Mouse (Mus musculus) embryonic facial prominence, embryonic 13.5 days (tissue): ENCODE measurements around the gene Gabrd. TPM values are rescaled to one million over a fixed set of nuclear protein-coding genes. Genes with fewer than 3 reads are reported as not detected.

Experiments used
- ATAC-seq: fragments of 200-750 bp; cut with Nextera tagmentation; 2 replicates; pipeline ENCODE4 v1.8.0; 2017; ENCODE audit warnings: low read depth; ENCODE audit not compliant: insufficient number of reproducible peaks, insufficient read depth, low FRiP score, low TSS enrichment
- H3K27ac ChIP-seq: fragments of 300-500 bp; sonication (generic); 2 replicates; pipeline ENCODE4 v1.5.1; 2015; ENCODE audit warnings: moderate library complexity, mild to moderate bottlenecking, inconsistent platforms
- H3K27me3 ChIP-seq: fragments of 300-500 bp; sonication (generic); 2 replicates; pipeline ENCODE4 v1.6.1; 2015; ENCODE audit warnings: mild to moderate bottlenecking, inconsistent platforms
- H3K36me3 ChIP-seq: fragments of 300-500 bp; sonication (generic); 2 replicates; pipeline ENCODE4 v1.6.1; 2015; ENCODE audit warnings: mild to moderate bottlenecking, inconsistent platforms
- H3K4me1 ChIP-seq: fragments of 300-500 bp; sonication (generic); 2 replicates; pipeline ENCODE4 v1.6.1; 2015; ENCODE audit warnings: inconsistent platforms
- H3K4me2 ChIP-seq: fragments of 300-500 bp; sonication (generic); 2 replicates; pipeline ENCODE4 v1.6.1; 2015; ENCODE audit warnings: moderate library complexity, mild to moderate bottlenecking, inconsistent platforms
- H3K4me3 ChIP-seq: fragments of 300-500 bp; sonication (generic); 2 replicates; pipeline ENCODE4 v1.5.1; 2015; ENCODE audit warnings: mild to moderate bottlenecking, inconsistent platforms
- H3K9ac ChIP-seq: fragments of 300-500 bp; sonication (generic); 2 replicates; pipeline ENCODE4 v1.6.1; 2015; ENCODE audit warnings: mild to moderate bottlenecking, inconsistent platforms
- H3K9me3 ChIP-seq: fragments of 300-500 bp; sonication (generic); 2 replicates; pipeline ENCODE4 v1.6.1; 2016; ENCODE audit warnings: inconsistent platforms
- WGBS: fragments of 180-500 bp; shearing (Covaris S2); methylation state at CpG from one replicate; pipeline ENCODE4 v1.1.7; 2015; ENCODE audit warnings: mixed read lengths; 5-methylcytosine and 5-hydroxymethylcytosine counted together
- polyA plus RNA-seq: library from polyadenylated mRNA; unstranded; fragments of >200 nt; fragmentation: Nextera tagmentation; extraction: Ambion mirVana; gene quantifications from 2 replicates; pipeline ENCODE4 v1.2.1, GENCODE M21; 2015

The Gabrd gene
- polyA plus RNA-seq, 1 experiment from 2014 or later, result not detected

DNA sequence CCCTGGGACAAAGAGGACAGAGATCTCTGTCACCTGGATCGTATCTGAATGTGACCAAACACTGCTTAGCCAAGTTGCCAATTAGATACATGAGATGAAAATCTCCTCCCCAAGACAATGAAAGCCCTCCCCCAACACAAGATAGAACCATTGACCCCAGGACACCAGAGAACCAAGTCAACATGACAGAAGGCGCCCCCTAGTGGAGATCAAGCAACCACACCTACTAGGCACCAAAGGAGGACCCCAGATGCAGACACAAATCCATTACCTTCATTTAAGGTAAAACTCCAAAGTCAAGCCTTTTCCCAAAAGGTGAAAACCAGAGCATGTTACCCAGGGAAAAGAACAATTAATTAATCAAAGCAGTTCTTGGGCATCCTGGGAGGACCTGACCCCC is 40.3 kb downstream of the Gabrd start:
- Histone ChIP-seq H3K9me3 (no peaks in the 10 kb centered on the region), H3K4me3 (no peak overlapping the region), H3K27ac (no peak overlapping the region), H3K36me3 (no peaks in the 10 kb centered on the region), H3K4me1 (peaks cover 9% of the 10 kb centered on the region; the same call in 1 of the 2 replicates), H3K27me3 (peaks cover 48% of the 10 kb centered on the region), H3K9ac (no peak overlapping the region), H3K4me2 (no peak overlapping the region)
- no peak for ATAC-seq
- WGBS, result 52% methylated on average over 2 of the region's 2 CpGs

DNA sequence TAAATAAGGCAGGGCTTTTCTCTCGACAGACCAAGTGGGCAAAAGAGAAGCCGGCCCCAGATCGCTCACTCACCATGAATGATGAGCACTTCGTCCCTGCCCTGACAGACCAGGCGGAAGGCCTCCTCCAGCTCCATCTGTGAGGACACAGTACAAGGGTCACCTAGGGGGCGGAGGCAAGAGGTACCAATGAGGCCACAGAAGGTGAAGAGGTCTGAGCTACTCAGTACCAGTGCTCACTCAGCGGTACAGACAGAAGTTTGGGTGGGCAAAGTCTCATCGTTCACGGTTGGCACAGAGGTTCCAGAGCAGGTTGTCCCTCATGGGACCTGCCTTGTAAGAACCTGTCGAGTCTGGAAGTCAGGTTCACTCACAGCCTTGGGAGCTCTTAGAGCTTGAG is 41.6 kb downstream of the Gabrd start:
- no peak for ATAC-seq
- Histone ChIP-seq H3K4me1 (peaks cover 2% of the 10 kb centered on the region; the same call in 1 of the 2 replicates), H3K36me3 (no peaks in the 10 kb centered on the region), H3K9me3 (no peaks in the 10 kb centered on the region), H3K4me3 (no peak overlapping the region), H3K4me2 (no peak overlapping the region), H3K27me3 (peaks cover 36% of the 10 kb centered on the region), H3K9ac (no peak overlapping the region), H3K27ac (no peak overlapping the region)
- 91% methylated on average over 10 of the region's 10 CpGs for WGBS

DNA sequence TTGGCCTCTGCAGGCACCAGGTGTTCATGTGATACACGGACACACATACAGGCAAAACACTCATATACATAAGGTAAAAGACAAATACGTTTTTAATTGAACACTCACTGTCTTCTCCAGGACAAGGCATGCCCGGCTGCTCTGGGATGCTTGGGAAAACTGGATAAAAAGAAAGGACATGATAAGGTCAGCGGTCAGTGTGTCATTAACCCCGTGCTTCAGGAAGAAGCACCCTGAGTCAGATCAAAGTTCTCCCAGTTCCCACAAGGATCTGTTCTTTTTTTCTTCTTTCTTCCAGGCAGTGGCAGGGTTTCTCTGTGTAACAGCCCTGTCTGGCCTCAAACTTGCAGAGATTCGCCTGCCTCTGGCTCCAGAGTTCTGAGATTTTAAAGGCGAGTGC is 43.4 kb downstream of the Gabrd start:
- no peaks in the 10 kb centered on the region for H3K36me3 ChIP-seq
- H3K4me2 ChIP-seq, result no peak overlapping the region
- no peak overlapping the region for H3K27ac ChIP-seq
- no peak overlapping the region for H3K9ac ChIP-seq
- no peak for ATAC-seq
- WGBS, result 76% methylated on average over 7 of the region's 7 CpGs
- no peaks in the 10 kb centered on the region for H3K4me1 ChIP-seq
- H3K9me3 ChIP-seq, result no peaks in the 10 kb centered on the region
- peaks cover 17% of the 10 kb centered on the region for H3K27me3 ChIP-seq
- H3K4me3 ChIP-seq, result no peak overlapping the region

DNA sequence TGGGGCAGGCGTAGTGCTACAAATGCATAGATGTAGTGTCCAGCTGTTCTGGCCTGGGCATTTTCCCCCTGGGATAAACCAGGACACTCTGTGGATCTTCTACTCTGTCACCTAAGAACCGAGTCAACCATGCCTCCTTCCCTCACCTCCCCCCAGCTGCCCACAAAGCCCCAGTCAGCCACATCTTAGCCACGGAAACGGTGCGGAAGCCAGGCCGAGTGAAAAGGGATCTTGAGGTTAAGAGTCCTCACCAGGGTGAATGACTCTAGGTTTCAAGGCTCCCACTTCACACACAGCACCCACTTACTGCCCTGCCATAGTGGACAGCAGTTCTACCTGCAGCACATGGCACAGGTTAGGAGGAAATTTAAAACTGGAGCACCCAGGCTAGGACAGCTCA is 43.9 kb downstream of the Gabrd start:
- no peaks in the 10 kb centered on the region for H3K36me3 ChIP-seq
- no peak overlapping the region for H3K4me2 ChIP-seq
- 81% methylated on average over 6 of the region's 6 CpGs for WGBS
- H3K4me3 ChIP-seq, result no peak overlapping the region
- H3K27me3 ChIP-seq, result peaks cover 12% of the 10 kb centered on the region
- H3K27ac ChIP-seq, result no peak overlapping the region
- no peaks in the 10 kb centered on the region for H3K9me3 ChIP-seq
- H3K9ac ChIP-seq, result no peak overlapping the region
- H3K4me1 ChIP-seq, result no peaks in the 10 kb centered on the region
- ATAC-seq, result no peak

DNA sequence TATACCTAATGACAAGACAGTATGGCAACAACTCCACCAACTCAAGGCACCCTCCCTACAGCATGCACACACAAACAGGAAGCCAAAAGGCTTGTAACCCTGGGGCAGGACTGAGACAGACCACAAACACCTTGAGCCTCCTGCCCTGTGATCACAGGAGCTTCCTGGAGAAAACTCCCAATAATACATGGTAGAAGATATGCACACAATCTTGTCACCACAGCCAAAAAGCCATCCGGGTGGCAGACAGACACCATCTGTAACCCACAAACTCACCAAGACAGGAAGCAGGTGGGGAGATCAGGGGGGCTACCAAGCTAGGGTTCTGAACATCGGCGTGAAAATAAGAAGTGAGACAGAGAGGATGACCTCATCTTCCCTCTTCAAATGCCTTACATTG is 45.3 kb downstream of the Gabrd start:
- 88% methylated on average over 3 of the region's 3 CpGs for WGBS
- H3K4me1 ChIP-seq, result no peaks in the 10 kb centered on the region
- ATAC-seq, result no peak
- H3K4me3 ChIP-seq, result no peak overlapping the region
- no peaks in the 10 kb centered on the region for H3K27me3 ChIP-seq
- no peak overlapping the region for H3K4me2 ChIP-seq
- H3K9ac ChIP-seq, result no peak overlapping the region
- no peak overlapping the region for H3K27ac ChIP-seq
- no peaks in the 10 kb centered on the region for H3K36me3 ChIP-seq
- H3K9me3 ChIP-seq, result no peaks in the 10 kb centered on the region

DNA sequence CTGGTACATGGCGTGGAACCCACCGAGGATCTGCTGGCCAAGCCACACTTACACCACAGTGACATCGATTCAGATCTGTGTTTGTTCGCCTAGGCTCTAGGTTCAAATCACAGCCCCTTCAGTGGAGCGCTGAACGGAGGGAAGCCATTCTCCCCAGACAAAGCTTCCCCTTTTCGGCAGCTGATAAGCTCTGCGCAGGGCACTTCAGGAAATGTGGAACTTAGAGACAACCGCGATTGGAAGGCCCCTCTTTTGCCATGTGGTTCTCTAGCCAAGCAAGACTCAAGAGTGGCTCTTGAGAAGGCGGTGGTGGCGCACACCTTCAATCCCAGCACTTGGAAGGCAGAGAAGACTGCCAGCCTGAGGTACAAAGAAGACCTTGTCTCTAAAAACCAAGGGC is 51.6 kb downstream of the Gabrd start:
- WGBS, result 91% methylated on average over 12 of the region's 12 CpGs
- no peak overlapping the region for H3K27ac ChIP-seq

DNA sequence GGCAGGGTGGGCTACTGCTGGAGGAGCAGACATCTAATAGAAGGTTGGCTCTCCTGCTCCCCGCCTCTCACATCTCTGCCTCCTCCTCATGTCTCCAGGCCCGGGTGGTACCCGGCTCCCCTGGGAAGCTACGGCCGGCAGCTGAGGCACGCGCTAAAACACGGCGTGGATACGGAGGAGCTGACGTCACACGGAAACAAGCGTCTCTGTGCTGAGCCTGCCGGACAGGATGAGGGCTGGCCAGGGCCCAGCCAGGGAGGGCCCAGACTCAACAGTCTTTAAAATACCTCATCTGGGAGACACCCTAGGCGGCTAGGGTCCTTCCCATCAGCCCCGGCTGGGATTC is 52.3 kb downstream of the Gabrd start:
- Histone ChIP-seq H3K9me3 (no peaks in the 10 kb centered on the region), H3K4me2 (peak overlapping the region; percentile 80), H3K9ac (peak overlapping the region; percentile 73), H3K27ac (0 out of 2 replicates have a peak overlapping the region, but pooled peaks have one; percentile 5), H3K36me3 (no peaks in the 10 kb centered on the region), H3K4me1 (peaks cover 20% of the 10 kb centered on the region), H3K27me3 (peaks cover 42% of the 10 kb centered on the region), H3K4me3 (peak overlapping the region; percentile 52)
- WGBS, result 2% methylated on average over 16 of the region's 16 CpGs
- peak; percentile 57; the same call in 1 of the 2 replicates for ATAC-seq

More for the DNA sequence above, 51.6 kb downstream of the Gabrd start:
- Histone ChIP-seq H3K9ac (no peak overlapping the region), H3K9me3 (no peaks in the 10 kb centered on the region), H3K27me3 (peaks cover 42% of the 10 kb centered on the region), H3K36me3 (no peaks in the 10 kb centered on the region), H3K4me1 (peaks cover 20% of the 10 kb centered on the region), H3K4me2 (no peak overlapping the region; the same call in 1 of the 2 replicates), H3K4me3 (no peak overlapping the region)
- ATAC-seq, result no peak

DNA sequence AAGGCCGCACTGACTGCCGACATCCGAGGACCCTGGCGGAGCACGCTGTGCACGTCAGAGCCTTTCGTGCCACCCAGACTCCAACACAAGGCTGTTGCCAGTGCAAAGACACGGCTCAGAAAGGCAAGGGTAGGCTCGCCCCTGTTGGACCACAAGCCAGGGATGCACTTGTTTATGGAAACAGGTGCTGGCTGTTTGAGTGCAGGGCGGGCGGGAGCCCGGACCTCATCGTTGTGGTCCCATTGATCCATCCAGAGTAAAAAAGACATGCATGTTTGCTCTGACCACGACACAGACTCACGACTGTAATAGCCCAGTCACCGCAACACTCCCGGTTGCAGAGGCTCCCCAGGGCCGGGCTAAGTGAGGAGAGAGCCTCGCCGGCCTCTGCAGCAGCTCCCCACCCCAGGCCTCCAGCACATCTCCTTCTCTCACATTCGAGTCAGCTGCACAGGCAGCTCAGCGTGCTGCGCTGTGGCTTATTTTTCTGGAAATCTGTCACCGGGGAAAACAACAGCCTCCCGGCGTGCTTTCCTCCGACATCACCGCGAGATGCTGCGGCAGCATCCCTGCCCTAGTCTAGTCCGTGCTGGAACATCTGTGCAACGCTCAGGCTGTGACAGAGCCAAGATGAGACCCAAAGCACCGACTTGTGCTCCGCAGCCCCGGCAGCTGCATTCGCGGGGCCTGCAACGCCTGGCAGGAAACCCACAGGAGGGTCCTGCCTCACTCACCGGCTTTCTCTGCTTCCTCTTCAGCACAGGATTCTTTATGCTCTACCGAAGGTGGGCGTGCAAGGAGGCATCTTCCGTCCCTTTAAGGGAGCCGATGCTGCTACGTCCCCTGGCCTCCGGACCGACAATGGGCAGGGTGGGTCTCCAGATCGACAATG is 53.0 kb downstream of the Gabrd start:
- Histone ChIP-seq H3K9me3 (no peaks in the 10 kb centered on the region), H3K4me2 (peak overlapping the region; percentile 80), H3K4me1 (peaks cover 20% of the 10 kb centered on the region), H3K27ac (0 out of 2 replicates have a peak overlapping the region, but pooled peaks have one; percentile 5), H3K36me3 (no peaks in the 10 kb centered on the region), H3K4me3 (peak overlapping the region; percentile 52), H3K27me3 (peaks cover 42% of the 10 kb centered on the region), H3K9ac (peak overlapping the region; percentile 73)
- ATAC-seq, result no peak
- WGBS, result 11% methylated on average over 47 of the region's 47 CpGs

DNA sequence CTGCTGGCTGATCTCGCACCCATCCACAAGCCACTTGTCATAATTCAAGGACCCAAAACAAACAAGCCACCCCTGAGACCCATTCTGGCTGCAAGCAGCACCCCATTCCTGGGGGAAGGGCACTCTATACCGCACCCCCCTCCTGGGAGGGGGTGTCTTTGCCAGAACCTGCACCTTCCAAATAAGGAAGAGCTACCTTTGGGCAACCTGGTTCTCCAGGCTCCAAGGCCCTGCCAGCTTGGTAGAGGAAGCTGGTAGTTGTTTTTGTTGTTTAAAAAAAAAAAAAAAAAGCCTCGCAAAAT is 53.7 kb downstream of the Gabrd start:
- Histone ChIP-seq H3K9me3 (no peaks in the 10 kb centered on the region), H3K4me1 (peaks cover 20% of the 10 kb centered on the region), H3K9ac (no peak overlapping the region; the same call in 1 of the 2 replicates), H3K4me3 (no peak overlapping the region), H3K4me2 (peak overlapping the region; percentile 80), H3K27me3 (peaks cover 42% of the 10 kb centered on the region), H3K27ac (no peak overlapping the region), H3K36me3 (no peaks in the 10 kb centered on the region)
- WGBS, result 58% methylated on average over 3 of the region's 3 CpGs
- no peak for ATAC-seq

DNA sequence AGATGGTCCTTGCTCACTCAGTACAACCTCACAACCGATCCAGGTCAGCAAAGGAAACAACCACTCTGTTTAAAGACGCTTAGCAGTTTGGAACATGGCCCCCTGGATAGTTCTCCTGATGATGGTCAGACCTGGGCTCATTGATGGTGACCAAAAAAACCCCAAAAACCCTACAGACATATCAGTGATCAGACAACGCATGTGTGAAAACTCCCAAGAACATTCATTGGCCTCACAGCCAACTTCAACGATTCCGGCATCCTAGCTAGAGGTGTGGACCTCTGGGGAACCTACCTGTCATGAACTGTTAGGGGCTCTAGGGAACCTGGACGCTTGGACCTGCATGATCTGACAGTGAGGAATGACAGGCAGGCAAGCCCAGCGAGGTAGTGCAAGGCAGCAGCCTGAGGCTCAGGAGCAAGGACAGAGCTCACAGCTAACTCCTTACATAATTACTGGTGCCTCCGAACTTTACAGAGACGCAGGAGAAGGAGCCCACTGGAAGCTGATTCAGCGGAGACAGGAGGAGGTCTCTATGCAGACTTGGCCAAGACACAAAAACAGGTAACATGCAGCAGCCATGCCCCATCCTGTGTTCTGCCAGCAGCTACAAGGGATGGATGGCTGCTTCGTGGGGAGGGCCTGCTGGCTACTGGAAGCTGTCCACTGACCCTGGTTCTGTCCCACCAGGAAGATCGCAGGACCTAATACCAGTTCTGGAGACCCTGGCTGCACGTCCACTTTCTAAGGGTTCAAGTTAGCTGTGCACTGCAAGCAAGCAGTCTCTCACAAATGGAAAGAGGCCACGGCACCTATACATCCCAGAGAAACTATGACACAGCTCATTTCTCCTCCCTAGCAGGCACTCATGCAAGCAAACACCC is 54.3 kb downstream of the Gabrd start:
- WGBS, result 74% methylated on average over 14 of the region's 14 CpGs
- H3K36me3 ChIP-seq, result no peaks in the 10 kb centered on the region
- no peak overlapping the region for H3K4me3 ChIP-seq
- no peaks in the 10 kb centered on the region for H3K9me3 ChIP-seq
- H3K4me2 ChIP-seq, result no peak overlapping the region
- H3K9ac ChIP-seq, result no peak overlapping the region
- H3K27ac ChIP-seq, result no peak overlapping the region
- H3K27me3 ChIP-seq, result peaks cover 42% of the 10 kb centered on the region
- H3K4me1 ChIP-seq, result peaks cover 20% of the 10 kb centered on the region
- no peak for ATAC-seq

DNA sequence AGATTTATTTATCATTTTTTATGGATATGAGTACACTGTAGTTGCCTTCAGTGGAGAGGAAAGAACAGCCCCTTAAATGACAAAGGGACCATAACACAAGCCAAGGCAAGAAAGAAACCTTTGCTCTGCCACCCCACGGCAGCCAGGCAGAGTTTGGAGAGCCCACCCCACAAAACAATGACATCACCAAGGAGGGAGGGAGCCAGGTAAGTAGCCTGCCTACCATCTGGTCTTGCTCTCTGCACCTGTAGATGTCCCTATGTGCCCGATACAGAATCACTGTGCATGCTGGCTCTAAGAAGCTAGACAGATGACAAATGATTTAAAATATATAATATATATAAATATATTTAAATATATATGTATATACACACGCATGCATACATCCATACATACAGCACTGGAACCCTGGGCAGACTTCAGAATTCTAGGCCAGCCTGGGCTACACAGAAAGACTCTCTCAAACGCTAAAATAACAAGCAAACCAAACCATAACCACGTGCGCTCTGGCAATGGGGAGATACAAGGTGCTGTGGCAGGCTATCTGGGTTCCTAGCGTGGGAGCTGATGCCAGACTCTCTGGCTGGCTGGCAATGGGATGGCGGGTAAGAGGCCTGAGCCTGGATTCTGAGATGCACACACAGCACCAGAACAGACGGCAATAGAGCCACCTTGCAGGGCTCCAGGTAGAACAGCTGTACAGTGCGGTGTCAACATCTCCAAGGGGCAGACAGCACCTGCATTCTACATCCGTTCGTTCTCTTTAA is 61.4 kb downstream of the Gabrd start:
- no peak for ATAC-seq
- Histone ChIP-seq H3K9ac (no peak overlapping the region), H3K27me3 (no peaks in the 10 kb centered on the region), H3K36me3 (no peaks in the 10 kb centered on the region), H3K4me2 (no peak overlapping the region), H3K4me3 (no peak overlapping the region), H3K4me1 (no peaks in the 10 kb centered on the region), H3K9me3 (no peaks in the 10 kb centered on the region), H3K27ac (no peak overlapping the region)
- WGBS, result 88% methylated on average over 12 of the region's 12 CpGs
